Mouse (Mus musculus) lung, embryonic 16.5 days (tissue): Measurements from ENCODE around the gene Tubb2a. TPM values are rescaled to one million over a fixed set of nuclear protein-coding genes. Genes with fewer than 3 reads are reported as not detected.

Experiments
- ATAC-seq: fragments of 200-750 bp; cut with Nextera tagmentation; 2 replicates; pipeline ENCODE4 v1.8.0; 2017; ENCODE audit warnings: low read depth, mild to moderate bottlenecking, moderate library complexity
- H3K27ac ChIP-seq: fragments of 300-500 bp; sonication (generic); 2 replicates; pipeline ENCODE4 v1.5.1; 2014; ENCODE audit warnings: mild to moderate bottlenecking, control low read depth, low read length
- H3K27me3 ChIP-seq: fragments of 300-500 bp; sonication (generic); 2 replicates; pipeline ENCODE4 v1.6.1; 2014; ENCODE audit warnings: low read depth, low read length, mixed read lengths; ENCODE audit not compliant: control insufficient read depth, insufficient read depth
- H3K36me3 ChIP-seq: fragments of 300-500 bp; sonication (generic); 2 replicates; pipeline ENCODE4 v1.6.1; 2014; ENCODE audit warnings: low read length; ENCODE audit not compliant: control insufficient read depth, insufficient read depth
- H3K4me1 ChIP-seq: fragments of 300-500 bp; sonication (generic); replicated peaks from 2 replicates; pipeline ENCODE4 v1.6.1; 2014; ENCODE audit warnings: low read length, mixed read lengths; ENCODE audit not compliant: control insufficient read depth, insufficient read depth
- H3K4me2 ChIP-seq: fragments of 300-500 bp; sonication (generic); 2 replicates; pipeline ENCODE4 v1.6.1; 2014; ENCODE audit warnings: low read depth, low read length, control low read depth
- H3K4me3 ChIP-seq: fragments of 300-500 bp; sonication (generic); 2 replicates; pipeline ENCODE4 v1.5.1; 2014; ENCODE audit warnings: mild to moderate bottlenecking, low read length, control low read depth
- H3K9ac ChIP-seq: fragments of 300-500 bp; sonication (generic); 2 replicates; pipeline ENCODE4 v1.6.1; 2014; ENCODE audit warnings: low read length, control low read depth
- H3K9me3 ChIP-seq: fragments of 300-500 bp; sonication (generic); 2 replicates; pipeline ENCODE4 v1.6.1; 2016; ENCODE audit warnings: low read length; ENCODE audit not compliant: control insufficient read depth
- WGBS: fragments of 180-500 bp; shearing (Covaris S2); extraction: QIAGEN DNeasy Blood & Tissue Kit; methylation state at CpG from one replicate; pipeline ENCODE4 v1.1.7; 2014; 5-methylcytosine and 5-hydroxymethylcytosine counted together
- polyA plus RNA-seq: library from polyadenylated mRNA; unstranded; fragments of >200 nt; fragmentation: Nextera tagmentation; extraction: Ambion mirVana; gene quantifications from 2 replicates; pipeline ENCODE4 v1.2.1, GENCODE M21; 2015

Tubb2a gene
- polyA plus RNA-seq, 1 experiment from 2014 or later: 185 TPM

DNA sequence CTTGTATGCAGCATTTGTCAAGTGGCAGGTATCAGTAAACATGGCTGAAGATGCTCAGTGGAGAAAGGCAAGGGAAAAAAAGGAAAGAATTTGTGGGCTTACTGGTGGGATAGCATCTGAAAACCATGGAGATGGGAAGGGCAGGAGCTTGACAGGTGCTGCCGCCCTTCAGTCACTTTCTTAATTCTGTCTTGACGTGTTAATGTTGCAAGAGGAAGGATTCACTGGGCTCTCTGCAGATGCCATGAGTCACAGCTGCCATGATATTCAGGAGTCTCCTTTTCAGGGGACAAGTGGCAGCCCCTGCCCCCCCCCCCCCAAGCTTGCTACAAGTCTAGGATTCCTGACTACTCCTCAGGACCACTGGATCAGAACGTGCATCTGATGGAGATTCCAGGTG lies 34.1 kb upstream of the Tubb2a start:
- Histone ChIP-seq H3K4me2 (no peak overlapping the region), H3K4me3 (no peak overlapping the region), H3K27me3 (no peaks in the 10 kb centered on the region), H3K27ac (no peak overlapping the region), H3K36me3 (no peaks in the 10 kb centered on the region), H3K9ac (no peak overlapping the region), H3K9me3 (no peaks in the 10 kb centered on the region), H3K4me1 (no peaks in the 10 kb centered on the region)
- no peak for ATAC-seq
- WGBS: 84% methylated on average over 3 of the region's 3 CpGs

DNA sequence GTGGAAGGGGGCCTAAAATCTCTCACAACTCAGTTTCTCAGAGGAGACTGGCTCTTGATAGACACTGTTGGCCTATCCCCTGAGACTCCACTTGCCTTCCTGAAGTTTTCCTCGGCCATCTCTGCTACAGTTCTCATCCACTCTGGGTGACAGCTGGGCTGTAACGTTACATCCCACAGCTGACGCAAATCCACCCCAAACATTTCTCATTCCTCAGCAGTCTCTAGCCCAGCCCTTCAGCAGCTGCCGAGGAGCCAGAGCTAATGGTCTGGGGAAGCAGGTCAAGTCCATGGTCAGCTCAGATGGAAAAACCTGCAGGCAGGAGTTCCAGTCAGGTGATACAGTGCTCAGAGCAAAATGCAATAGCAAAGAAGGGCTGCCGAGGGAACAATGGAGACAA lies 33.2 kb upstream of the Tubb2a start:
- Histone ChIP-seq H3K27me3 (no peaks in the 10 kb centered on the region), H3K27ac (no peak overlapping the region), H3K4me2 (no peak overlapping the region), H3K36me3 (no peaks in the 10 kb centered on the region), H3K9me3 (no peaks in the 10 kb centered on the region), H3K4me1 (no peaks in the 10 kb centered on the region), H3K9ac (no peak overlapping the region), H3K4me3 (no peak overlapping the region)
- 45% methylated on average over 5 of the region's 5 CpGs for WGBS
- no peak for ATAC-seq

DNA sequence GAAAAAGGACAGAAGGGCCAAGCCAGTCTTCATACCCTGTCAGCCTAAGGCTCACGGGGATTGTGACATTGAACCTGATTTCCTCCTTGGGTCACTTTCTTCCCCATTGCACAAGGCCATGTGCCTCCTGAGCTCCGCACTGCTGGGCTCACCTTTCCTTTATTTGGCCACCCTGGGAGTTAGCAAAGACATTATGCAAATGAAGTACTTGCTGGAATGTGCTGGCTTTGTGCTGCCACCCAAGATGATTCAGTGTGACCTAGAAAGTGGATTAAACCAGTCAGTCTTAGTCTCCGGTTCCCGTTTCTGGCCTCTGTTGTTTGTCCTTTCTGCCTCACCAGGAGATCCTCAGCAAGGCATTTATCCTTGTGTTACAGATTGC lies 31.9 kb upstream of the Tubb2a start:
- no peak overlapping the region for H3K4me2 ChIP-seq
- H3K27me3 ChIP-seq: no peaks in the 10 kb centered on the region
- no peaks in the 10 kb centered on the region for H3K4me1 ChIP-seq
- H3K27ac ChIP-seq: no peak overlapping the region
- 62% methylated on average over 4 of the region's 4 CpGs for WGBS
- H3K4me3 ChIP-seq: no peak overlapping the region
- ATAC-seq: no peak
- H3K9me3 ChIP-seq: no peaks in the 10 kb centered on the region
- no peaks in the 10 kb centered on the region for H3K36me3 ChIP-seq
- no peak overlapping the region for H3K9ac ChIP-seq

GRCm38 (mm10) chr13:34109035-34109676 lies 31.3 kb upstream of the Tubb2a start:
- H3K27me3 ChIP-seq: no peaks in the 10 kb centered on the region
- no peak overlapping the region for H3K9ac ChIP-seq
- no peak overlapping the region for H3K4me3 ChIP-seq
- no peak overlapping the region for H3K4me2 ChIP-seq
- no peaks in the 10 kb centered on the region for H3K4me1 ChIP-seq
- no peaks in the 10 kb centered on the region for H3K36me3 ChIP-seq
- H3K27ac ChIP-seq: no peak overlapping the region
- no peak for ATAC-seq
- WGBS: 64% methylated on average over 4 of the region's 4 CpGs
- no peaks in the 10 kb centered on the region for H3K9me3 ChIP-seq

DNA sequence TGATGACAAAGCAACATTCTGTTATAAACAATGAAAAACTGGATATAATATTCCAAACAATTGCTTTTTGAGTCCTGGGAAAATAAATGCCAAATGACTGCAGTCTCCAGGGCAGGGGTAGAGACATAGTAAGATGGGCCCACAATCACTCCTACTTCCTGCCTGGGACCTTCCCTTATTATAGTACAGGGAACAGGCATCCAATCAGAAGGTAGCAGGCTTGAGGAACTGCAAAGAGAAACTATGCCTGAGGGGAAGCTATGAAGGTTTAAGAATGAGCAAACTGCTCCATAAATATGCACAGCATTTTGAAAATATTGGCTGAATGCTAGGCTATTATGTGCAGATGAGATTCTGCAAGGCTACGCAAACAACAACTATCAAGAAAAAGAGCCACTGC lies 29.2 kb upstream of the Tubb2a start:
- WGBS: 96% methylated on average over 1 of the region's 1 CpGs
- H3K9ac ChIP-seq: no peak overlapping the region
- H3K4me2 ChIP-seq: no peak overlapping the region
- no peak overlapping the region for H3K4me3 ChIP-seq
- H3K9me3 ChIP-seq: no peaks in the 10 kb centered on the region
- H3K27ac ChIP-seq: no peak overlapping the region
- H3K36me3 ChIP-seq: no peaks in the 10 kb centered on the region
- no peaks in the 10 kb centered on the region for H3K27me3 ChIP-seq
- H3K4me1 ChIP-seq: no peaks in the 10 kb centered on the region
- ATAC-seq: no peak

DNA sequence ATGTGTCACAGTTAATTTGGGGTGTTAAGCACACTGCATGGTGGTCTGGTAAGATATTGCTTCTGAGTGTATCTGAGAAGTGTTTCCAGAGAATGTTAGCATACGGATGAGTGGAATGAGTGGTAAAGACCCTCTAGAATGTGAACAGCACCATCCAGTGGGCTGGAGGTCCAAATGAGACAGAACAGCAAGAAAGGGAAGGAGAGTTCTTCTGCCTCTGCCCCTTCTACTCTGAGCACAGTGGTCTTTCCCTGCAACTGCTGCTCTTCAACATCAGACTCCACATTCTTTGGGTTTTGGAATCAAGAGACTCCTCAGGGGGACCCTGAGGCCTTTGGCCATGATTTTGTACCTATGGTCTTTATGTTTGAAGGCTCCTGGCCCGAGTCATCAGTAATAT lies 28.4 kb upstream of the Tubb2a start:
- ATAC-seq: no peak

GRCm38 (mm10) chr13:34105364-34105763 lies 27.6 kb upstream of the Tubb2a start:
- Histone ChIP-seq H3K9me3 (no peaks in the 10 kb centered on the region), H3K4me1 (no peaks in the 10 kb centered on the region), H3K4me3 (no peak overlapping the region), H3K9ac (no peak overlapping the region), H3K36me3 (no peaks in the 10 kb centered on the region), H3K27me3 (no peaks in the 10 kb centered on the region), H3K4me2 (no peak overlapping the region), H3K27ac (no peak overlapping the region)
- 33% methylated on average over 1 of the region's 1 CpGs for WGBS
- ATAC-seq: no peak

More for the DNA sequence above, 28.4 kb upstream of the Tubb2a start:
- no peak overlapping the region for H3K4me3 ChIP-seq
- H3K4me1 ChIP-seq: no peaks in the 10 kb centered on the region
- no peak overlapping the region for H3K9ac ChIP-seq
- no peak overlapping the region for H3K27ac ChIP-seq
- WGBS: 82% methylated on average over 2 of the region's 2 CpGs
- H3K4me2 ChIP-seq: no peak overlapping the region
- no peaks in the 10 kb centered on the region for H3K9me3 ChIP-seq
- no peaks in the 10 kb centered on the region for H3K36me3 ChIP-seq
- H3K27me3 ChIP-seq: no peaks in the 10 kb centered on the region

DNA sequence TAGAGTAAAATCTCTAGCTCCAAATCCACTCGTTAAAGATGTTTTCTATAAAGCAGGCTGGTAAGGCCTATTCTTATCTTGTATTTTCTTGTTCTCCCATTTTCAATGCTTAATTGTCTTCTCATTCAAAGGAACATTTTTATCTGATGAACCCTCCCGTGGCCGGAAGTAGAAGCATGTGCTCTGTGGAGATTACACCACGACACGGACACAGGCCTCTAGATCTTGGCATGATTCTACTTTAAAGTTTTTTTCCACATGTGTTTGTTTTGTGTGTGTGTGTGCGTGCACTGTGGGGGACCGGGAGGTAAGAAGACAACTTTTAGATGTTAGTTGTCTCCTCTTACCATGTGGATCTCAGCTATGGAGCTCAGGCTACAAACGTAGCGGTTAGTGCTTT lies 24.1 kb upstream of the Tubb2a start:
- no peak overlapping the region for H3K9ac ChIP-seq
- no peaks in the 10 kb centered on the region for H3K36me3 ChIP-seq
- no peaks in the 10 kb centered on the region for H3K27me3 ChIP-seq
- WGBS: 72% methylated on average over 9 of the region's 9 CpGs
- H3K4me3 ChIP-seq: no peak overlapping the region
- H3K27ac ChIP-seq: no peak overlapping the region
- no peak overlapping the region for H3K4me2 ChIP-seq
- H3K9me3 ChIP-seq: no peaks in the 10 kb centered on the region
- no peak for ATAC-seq
- peaks cover under 1% of the 10 kb centered on the region; the same call in 1 of the 2 replicates for H3K4me1 ChIP-seq

GRCm38 (mm10) chr13:34101247-34101646 lies 23.4 kb upstream of the Tubb2a start:
- Histone ChIP-seq H3K9ac (no peak overlapping the region), H3K4me2 (no peak overlapping the region), H3K36me3 (no peaks in the 10 kb centered on the region), H3K4me3 (no peak overlapping the region), H3K27ac (no peak overlapping the region), H3K27me3 (no peaks in the 10 kb centered on the region), H3K4me1 (peaks cover 7% of the 10 kb centered on the region; the same call in 1 of the 2 replicates), H3K9me3 (no peaks in the 10 kb centered on the region)
- ATAC-seq: no peak
- WGBS: 90% methylated on average over 10 of the region's 10 CpGs

DNA sequence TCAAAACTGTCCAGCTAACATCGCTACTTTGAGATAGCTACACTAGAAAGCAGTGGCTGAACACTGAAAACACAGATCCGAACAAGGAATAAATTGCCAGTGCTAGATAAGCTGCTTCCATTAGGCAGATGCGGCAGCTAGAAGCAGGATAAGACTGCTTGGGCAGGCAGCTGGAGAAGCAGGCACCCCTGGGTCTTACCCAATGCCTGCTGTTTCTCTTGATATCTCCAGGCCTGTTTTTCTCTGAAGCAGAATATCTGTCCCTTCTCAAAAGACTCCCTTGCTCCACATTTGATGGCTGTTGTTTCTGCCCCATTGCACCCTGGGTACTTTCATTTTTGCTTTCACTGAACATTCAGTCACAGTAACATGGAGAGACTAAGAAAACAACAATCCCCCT lies 22.9 kb upstream of the Tubb2a start:
- no peaks in the 10 kb centered on the region for H3K36me3 ChIP-seq
- H3K27me3 ChIP-seq: no peaks in the 10 kb centered on the region
- no peak overlapping the region for H3K9ac ChIP-seq
- H3K4me3 ChIP-seq: no peak overlapping the region
- ATAC-seq: no peak
- no peaks in the 10 kb centered on the region for H3K9me3 ChIP-seq
- 70% methylated on average over 3 of the region's 3 CpGs for WGBS
- no peak overlapping the region for H3K4me2 ChIP-seq
- peaks cover 11% of the 10 kb centered on the region; the same call in 1 of the 2 replicates for H3K4me1 ChIP-seq
- H3K27ac ChIP-seq: no peak overlapping the region
